Mouse (Mus musculus): ENCODE results near the gene Lmo2. TPM values are rescaled to one million over a fixed set of nuclear protein-coding genes. Genes with fewer than 3 reads are reported as not detected.
A peak's percentile ranks its signal among the peaks of the same experiment; 100 is the strongest.

Lmo2 gene
- polyA plus RNA-seq, 1 experiment from 2014 or later: 18.2 TPM

DNA sequence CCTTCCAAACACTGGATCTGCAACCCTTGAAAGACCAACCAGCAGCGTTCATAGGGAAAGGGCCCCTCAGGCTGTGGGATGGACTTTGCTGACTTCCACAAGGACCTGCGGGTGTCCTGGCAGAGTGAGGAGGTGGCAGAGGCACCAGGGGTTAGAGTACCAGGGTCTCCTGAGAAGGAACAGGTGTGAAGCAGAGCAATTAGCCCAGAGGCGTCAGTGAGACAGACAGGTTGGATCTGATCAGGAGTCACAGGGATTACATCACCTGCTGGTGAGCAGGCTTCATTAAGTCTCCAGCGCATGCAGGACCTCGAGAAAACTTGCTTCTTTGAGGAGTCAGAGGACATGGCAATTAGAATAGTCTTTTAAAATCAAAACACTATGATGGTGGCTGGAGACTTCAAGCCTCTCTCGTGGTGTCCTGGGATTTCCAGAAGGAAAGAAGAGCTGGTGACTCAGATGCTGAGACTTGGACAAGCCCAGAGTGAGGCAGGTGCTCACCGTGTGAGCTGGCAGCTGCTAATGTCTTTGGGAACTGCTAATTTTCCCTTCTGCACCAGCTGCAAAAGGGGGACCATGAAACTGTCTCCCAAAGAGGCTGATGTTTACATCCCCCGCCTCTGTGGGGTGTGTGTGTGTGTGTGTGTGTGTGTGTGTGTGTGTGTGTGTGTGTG lies 9.7 kb upstream of the Lmo2 start:
- Histone ChIP-seq H3K27me3 (replicated peaks) (no peaks in the 10 kb centered on the region), H3K4me3 (replicated peaks) (no peak overlapping the region), H3K27ac (no peak overlapping the region), H3K4me2 (replicated peaks) (no peak overlapping the region), H3K4me1 (replicated peaks) (no peaks in the 10 kb centered on the region), H3K36me3 (no peaks in the 10 kb centered on the region), H3K9ac (no peak overlapping the region), H3K9me3 (no peaks in the 10 kb centered on the region)
- WGBS: 47% methylated on average over 8 of the region's 8 CpGs
- ATAC-seq: no peak

DNA sequence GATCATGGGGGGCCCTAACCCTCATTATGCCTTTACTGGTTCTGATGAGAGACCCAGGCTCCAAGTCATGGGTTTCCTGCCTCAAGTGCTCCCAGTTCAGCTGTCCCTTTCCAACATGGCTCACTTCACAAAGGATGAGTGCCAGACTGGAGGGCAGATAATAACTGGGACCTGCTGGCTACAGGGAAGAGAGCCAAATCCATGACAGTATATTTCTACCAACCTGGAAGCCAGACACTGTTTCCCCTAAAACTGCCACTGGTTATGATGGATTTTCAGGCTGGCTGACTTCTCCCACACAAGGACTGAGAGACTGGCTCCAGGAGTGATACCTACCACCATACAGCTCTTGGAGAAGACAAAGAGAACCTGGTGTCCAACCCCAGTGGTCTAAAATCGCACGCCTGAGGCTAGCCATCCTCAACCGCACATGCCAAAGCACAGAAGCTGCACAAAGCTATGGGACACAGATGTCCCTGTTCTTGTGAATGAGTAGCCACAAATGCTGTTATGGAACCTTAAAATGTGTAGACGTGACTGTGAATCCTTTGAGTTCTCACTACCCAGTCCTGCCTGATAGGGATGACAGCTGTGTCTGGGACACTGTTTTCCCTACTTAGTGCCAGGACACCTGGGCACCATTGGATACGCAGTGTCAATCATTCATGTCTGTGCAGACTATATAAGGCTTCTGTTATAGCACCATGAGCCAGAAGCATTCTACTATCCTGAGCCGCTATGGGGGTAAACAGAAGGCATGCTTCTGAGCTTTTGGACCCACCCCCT lies 4.5 kb upstream of the Lmo2 start:
- H3K4me1 ChIP-seq (replicated peaks): no peaks in the 10 kb centered on the region
- H3K4me3 ChIP-seq (replicated peaks): no peak overlapping the region
- H3K9me3 ChIP-seq: no peaks in the 10 kb centered on the region
- ATAC-seq: no peak
- 89% methylated on average over 6 of the region's 6 CpGs for WGBS
- H3K27me3 ChIP-seq (replicated peaks): no peaks in the 10 kb centered on the region
- no peaks in the 10 kb centered on the region for H3K36me3 ChIP-seq
- no peak overlapping the region for H3K9ac ChIP-seq
- H3K4me2 ChIP-seq (replicated peaks): no peak overlapping the region
- H3K27ac ChIP-seq: no peak overlapping the region

DNA sequence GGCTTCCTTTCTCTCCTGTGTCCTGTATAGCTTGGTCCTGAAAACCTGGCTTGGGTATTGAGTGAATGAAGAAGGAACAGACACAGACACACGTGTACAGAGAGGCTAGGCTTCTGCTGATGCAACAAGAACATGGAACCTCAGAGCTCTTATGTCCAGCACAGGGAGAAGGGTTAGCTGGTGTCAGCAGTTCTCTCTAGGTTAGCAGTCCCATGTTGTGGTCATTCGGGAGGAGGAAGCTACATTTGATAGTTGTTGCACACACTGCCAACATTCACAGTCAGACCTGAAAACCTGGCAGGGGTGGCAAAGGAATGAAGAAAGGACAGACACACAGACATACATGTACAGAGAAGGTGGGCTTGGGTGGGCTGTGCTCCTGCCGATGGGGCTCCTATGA lies 2.1 kb upstream of the Lmo2 start:
- WGBS: 80% methylated on average over 3 of the region's 3 CpGs
- H3K4me2 ChIP-seq (replicated peaks): no peak overlapping the region
- H3K27me3 ChIP-seq (replicated peaks): no peaks in the 10 kb centered on the region
- no peak overlapping the region for H3K9ac ChIP-seq
- no peak for ATAC-seq
- no peaks in the 10 kb centered on the region for H3K4me1 ChIP-seq (replicated peaks)
- H3K4me3 ChIP-seq (replicated peaks): no peak overlapping the region
- H3K9me3 ChIP-seq: no peaks in the 10 kb centered on the region
- no peak overlapping the region for H3K27ac ChIP-seq
- H3K36me3 ChIP-seq: no peaks in the 10 kb centered on the region

DNA sequence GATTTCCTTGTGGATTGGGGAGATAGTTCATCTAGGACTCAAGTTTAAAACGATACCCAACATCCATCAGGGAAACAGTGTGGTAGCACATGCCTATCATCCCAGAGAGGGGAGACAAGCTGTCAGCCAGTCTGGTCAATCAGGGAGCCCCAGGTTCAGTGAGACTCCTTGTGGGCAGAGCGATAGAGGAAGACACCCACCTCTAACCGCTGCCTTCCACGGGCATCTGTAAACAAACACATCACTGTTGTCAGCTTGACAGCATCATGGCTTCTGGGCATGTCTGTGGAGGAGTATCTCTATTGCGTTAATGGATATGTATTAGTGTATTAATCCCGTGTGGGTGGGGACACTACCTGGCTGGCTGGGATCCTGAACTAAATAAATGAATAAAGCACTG lies 919 bp upstream of the Lmo2 start:
- Histone ChIP-seq H3K4me3 (replicated peaks) (no peak overlapping the region), H3K4me2 (replicated peaks) (no peak overlapping the region), H3K9me3 (no peaks in the 10 kb centered on the region), H3K9ac (no peak overlapping the region), H3K36me3 (no peaks in the 10 kb centered on the region), H3K4me1 (replicated peaks) (no peaks in the 10 kb centered on the region), H3K27me3 (replicated peaks) (no peaks in the 10 kb centered on the region), H3K27ac (no peak overlapping the region)
- 82% methylated on average over 6 of the region's 6 CpGs for WGBS
- ATAC-seq: peak; percentile 74; the same call in 1 of the 2 replicates

DNA sequence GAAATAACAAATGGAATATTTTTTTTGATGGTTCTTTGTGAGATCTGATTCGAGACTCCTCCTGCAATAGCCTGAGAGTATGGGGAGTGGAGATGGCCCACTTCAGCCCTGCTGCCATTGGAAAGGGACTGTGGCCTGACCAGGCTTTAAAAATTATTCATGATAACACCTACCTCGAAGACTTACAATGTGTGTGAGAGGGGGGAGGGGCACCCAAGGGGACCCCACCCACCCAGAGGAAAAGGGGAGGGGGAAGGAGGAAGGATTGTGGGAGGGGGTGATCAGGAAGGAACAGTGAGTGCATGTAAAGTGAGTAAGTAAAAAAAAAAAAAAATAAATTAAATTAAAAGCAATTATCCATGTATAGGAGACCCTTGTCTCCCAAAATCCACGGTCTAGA lies 848 bp downstream of the Lmo2 start:
- no peak overlapping the region for H3K4me3 ChIP-seq (replicated peaks)
- H3K36me3 ChIP-seq: no peaks in the 10 kb centered on the region
- WGBS: 67% methylated on average over 3 of the region's 3 CpGs
- H3K27ac ChIP-seq: no peak overlapping the region
- no peak overlapping the region for H3K9ac ChIP-seq
- H3K4me2 ChIP-seq (replicated peaks): no peak overlapping the region
- H3K9me3 ChIP-seq: no peaks in the 10 kb centered on the region
- no peak for ATAC-seq
- H3K4me1 ChIP-seq (replicated peaks): no peaks in the 10 kb centered on the region
- no peaks in the 10 kb centered on the region for H3K27me3 ChIP-seq (replicated peaks)

DNA sequence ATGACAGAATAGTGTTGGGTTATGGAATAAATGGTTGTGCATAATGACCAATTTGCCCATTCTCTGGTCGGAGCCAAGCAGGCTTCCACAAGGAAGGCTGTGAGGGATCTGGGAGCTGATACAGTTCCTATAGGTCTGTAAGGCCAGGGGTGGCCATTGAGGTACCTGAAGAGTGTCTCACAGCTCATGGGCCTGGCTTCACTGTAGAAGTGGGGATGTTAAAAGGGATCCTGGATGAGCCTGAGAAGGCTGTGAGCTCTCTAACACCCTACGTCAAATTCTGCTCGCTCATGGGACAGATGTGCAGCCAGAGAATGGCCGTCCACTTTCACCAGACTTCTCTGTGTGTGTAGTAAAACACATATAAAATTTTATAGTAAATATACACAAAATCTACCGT lies 1.3 kb downstream of the Lmo2 start:
- Histone ChIP-seq H3K36me3 (no peaks in the 10 kb centered on the region), H3K4me3 (replicated peaks) (no peak overlapping the region), H3K4me1 (replicated peaks) (no peaks in the 10 kb centered on the region), H3K9me3 (no peaks in the 10 kb centered on the region), H3K9ac (no peak overlapping the region), H3K27ac (no peak overlapping the region), H3K27me3 (replicated peaks) (no peaks in the 10 kb centered on the region), H3K4me2 (replicated peaks) (no peak overlapping the region)
- ATAC-seq: no peak
- WGBS: 85% methylated on average over 5 of the region's 5 CpGs

DNA sequence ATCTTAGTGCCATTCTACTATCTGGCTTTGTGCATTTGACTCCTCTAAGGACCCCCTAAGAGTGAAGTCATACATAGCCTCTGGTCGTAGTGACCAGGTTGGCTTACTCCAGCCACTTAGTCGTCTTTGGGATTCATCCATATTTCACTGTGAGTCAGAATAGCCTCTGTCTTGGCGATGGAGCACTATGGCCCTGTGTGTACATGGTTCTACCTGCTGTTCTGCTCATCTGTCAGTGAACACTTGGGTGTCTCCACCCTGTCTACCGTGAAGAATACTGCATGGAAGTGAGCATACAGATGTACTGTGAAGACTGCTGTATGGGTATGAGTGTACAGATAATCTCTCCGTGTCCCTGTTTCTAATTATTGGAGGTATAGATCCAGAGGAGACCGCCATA lies 1.8 kb downstream of the Lmo2 start:
- Histone ChIP-seq H3K4me2 (replicated peaks) (no peak overlapping the region), H3K27ac (no peak overlapping the region), H3K4me3 (replicated peaks) (no peak overlapping the region), H3K9me3 (no peaks in the 10 kb centered on the region), H3K27me3 (replicated peaks) (no peaks in the 10 kb centered on the region), H3K9ac (no peak overlapping the region), H3K36me3 (no peaks in the 10 kb centered on the region), H3K4me1 (replicated peaks) (no peaks in the 10 kb centered on the region)
- 87% methylated on average over 6 of the region's 6 CpGs for WGBS
- ATAC-seq: no peak

DNA sequence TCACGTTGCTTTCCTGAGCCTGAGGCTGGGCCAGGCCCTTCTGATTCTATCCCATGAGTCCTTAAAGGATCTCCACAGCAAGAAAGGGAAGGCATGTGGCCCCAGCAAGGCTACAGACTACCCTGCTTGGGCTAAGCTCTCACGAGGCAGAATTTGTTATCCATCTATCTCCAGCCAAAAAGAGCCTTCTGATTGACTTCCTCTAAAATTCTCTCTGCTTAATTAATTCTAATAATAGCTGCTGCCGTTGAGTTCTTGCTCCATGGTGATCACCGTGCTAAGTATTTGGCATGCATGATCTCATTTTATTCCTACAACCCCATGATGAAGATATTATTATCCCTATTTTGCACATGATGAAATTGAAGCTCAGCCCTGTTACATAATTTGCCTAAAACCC lies 4.6 kb downstream of the Lmo2 start:
- no peak for ATAC-seq
- no peaks in the 10 kb centered on the region for H3K4me1 ChIP-seq (replicated peaks)
- no peak overlapping the region for H3K4me3 ChIP-seq (replicated peaks)
- H3K27ac ChIP-seq: no peak overlapping the region
- H3K27me3 ChIP-seq (replicated peaks): no peaks in the 10 kb centered on the region
- H3K9ac ChIP-seq: no peak overlapping the region
- 72% methylated on average over 4 of the region's 4 CpGs for WGBS
- no peaks in the 10 kb centered on the region for H3K9me3 ChIP-seq
- no peak overlapping the region for H3K4me2 ChIP-seq (replicated peaks)
- no peaks in the 10 kb centered on the region for H3K36me3 ChIP-seq

DNA sequence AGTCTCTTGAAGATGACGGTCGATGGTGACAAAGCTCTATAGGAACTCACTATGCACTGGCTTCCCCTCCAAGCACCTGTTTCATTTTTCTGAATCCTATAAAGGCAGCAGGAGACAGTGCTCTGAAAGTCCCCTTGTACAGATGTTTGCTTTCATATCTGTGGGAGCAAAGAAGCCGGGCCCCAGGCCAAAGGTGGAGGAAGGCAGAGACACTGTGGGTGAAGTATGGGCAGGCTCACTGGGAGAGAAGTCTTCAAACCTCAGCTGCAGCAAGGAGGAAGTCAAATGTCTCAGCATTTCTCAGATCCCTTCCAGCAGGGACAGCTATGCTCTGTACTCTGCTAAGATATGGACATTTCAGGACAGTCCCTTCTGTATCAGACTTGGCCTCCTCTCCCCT lies 7.6 kb downstream of the Lmo2 start:
- peaks cover 4% of the 10 kb centered on the region for H3K27me3 ChIP-seq (replicated peaks)
- H3K4me1 ChIP-seq (replicated peaks): peaks cover 3% of the 10 kb centered on the region
- no peak overlapping the region for H3K4me2 ChIP-seq (replicated peaks)
- H3K27ac ChIP-seq: no peak overlapping the region
- WGBS: 79% methylated on average over 3 of the region's 3 CpGs
- no peak for ATAC-seq
- no peak overlapping the region for H3K9ac ChIP-seq
- H3K4me3 ChIP-seq (replicated peaks): no peak overlapping the region
- H3K9me3 ChIP-seq: no peaks in the 10 kb centered on the region
- H3K36me3 ChIP-seq: no peaks in the 10 kb centered on the region

DNA sequence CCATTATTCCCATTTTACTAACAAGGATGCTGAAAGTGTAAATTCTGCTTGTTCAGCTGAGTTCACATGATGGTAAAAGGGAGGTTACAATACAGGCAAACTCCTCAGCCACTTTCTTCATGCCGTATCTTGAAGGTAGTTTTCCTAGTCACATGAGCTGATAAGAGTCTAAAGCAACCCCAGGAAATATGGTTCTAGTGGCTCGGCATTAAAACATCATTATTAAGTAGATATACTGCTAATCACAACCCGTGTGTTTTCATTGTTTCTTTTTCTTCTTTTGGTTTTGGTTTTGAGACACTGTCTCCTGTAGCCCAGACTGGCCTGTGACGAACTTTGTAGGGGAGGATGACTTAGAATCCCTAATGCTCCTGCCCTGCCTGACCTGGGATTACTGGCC lies 10.4 kb downstream of the Lmo2 start:
- Histone ChIP-seq H3K9ac (no peak overlapping the region), H3K9me3 (no peaks in the 10 kb centered on the region), H3K36me3 (no peaks in the 10 kb centered on the region), H3K4me1 (replicated peaks) (peaks cover 11% of the 10 kb centered on the region), H3K27me3 (replicated peaks) (peaks cover 24% of the 10 kb centered on the region), H3K4me3 (replicated peaks) (no peak overlapping the region), H3K27ac (no peak overlapping the region), H3K4me2 (replicated peaks) (no peak overlapping the region)
- no peak for ATAC-seq
- WGBS: 72% methylated on average over 4 of the region's 4 CpGs

DNA sequence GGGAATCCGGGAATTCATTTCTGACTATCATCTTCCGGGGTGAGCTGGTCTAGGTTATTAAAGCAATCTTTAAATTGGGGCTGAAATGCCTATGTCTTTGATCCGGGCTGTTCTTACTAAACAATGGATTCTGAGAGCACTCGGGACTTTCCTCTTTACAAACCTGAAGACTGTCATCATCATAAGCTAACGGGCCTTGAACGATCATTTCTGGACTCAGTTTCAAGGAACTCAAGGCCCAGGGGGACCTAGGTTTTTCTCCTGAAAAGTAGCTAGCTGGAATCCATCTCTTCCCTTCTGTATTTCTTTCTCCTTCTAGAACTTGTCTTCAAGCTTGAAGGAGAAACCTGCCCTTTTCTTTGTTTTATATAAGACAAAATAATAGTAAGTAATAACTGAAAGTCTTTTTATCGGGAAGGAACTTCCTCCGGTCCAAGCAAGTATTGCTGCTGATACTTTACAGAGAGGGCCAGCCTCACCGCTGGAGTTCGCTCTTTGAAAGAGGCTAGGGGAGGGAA lies 11.2 kb downstream of the Lmo2 start:
- H3K9ac ChIP-seq: peak overlapping the region; percentile 57
- 0 out of 2 replicates have a peak overlapping the region, but pooled peaks have one; percentile 32 for H3K27ac ChIP-seq

DNA sequence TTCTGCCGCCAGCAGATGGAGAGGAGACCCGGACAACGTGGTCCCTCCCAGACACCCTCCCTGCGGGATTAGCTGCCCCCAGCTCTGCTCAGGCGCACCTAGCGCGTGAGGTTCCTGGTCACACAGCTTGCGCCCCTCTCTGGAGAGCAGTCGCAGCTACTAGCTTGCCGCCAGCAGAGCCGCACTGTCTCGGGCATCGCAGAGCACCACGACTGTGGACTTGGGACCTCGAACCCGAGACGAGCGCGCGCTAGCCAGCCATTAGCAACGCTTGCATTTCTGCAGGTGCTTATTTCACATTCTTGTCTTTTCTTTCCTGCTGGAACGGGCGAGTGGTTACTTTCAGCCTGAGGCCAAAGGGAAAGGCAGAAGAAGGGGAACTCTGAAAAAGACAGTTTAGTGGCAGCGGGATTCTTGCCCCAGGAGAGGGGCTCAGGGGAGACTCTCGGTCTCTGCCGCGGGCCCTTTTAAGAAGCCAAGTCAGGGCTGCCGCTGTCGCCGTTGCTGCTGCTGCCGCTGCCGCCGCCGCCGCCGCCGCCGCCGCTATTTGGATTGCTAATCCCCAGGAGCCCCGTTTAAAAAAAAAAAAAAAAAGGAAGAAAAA lies 11.8 kb downstream of the Lmo2 start:
- no peaks in the 10 kb centered on the region for H3K9me3 ChIP-seq
- H3K36me3 ChIP-seq: no peaks in the 10 kb centered on the region
- H3K4me3 ChIP-seq (replicated peaks): peak overlapping the region; percentile 81
- ATAC-seq: peak; percentile 85
- H3K9ac ChIP-seq: peak overlapping the region; percentile 57
- under 1% methylated on average over 40 of the region's 40 CpGs for WGBS
- peak overlapping the region; percentile 32; the same call in 1 of the 2 replicates for H3K27ac ChIP-seq
- H3K4me2 ChIP-seq (replicated peaks): peak overlapping the region; percentile 99
- H3K27me3 ChIP-seq (replicated peaks): peaks cover 24% of the 10 kb centered on the region
- H3K4me1 ChIP-seq (replicated peaks): peaks cover 11% of the 10 kb centered on the region

More for the DNA sequence above, 11.2 kb downstream of the Lmo2 start:
- Histone ChIP-seq H3K27me3 (replicated peaks) (peaks cover 24% of the 10 kb centered on the region), H3K4me2 (replicated peaks) (peak overlapping the region; percentile 99), H3K4me3 (replicated peaks) (peak overlapping the region; percentile 81), H3K36me3 (no peaks in the 10 kb centered on the region), H3K4me1 (replicated peaks) (peaks cover 11% of the 10 kb centered on the region), H3K9me3 (no peaks in the 10 kb centered on the region)
- WGBS: 26% methylated on average over 10 of the region's 10 CpGs
- no peak for ATAC-seq

Measured in intestine, embryonic 15.5 days (tissue).